Mouse (Mus musculus): ENCODE results near the gene Il17c. TPM values are rescaled to one million over a fixed set of nuclear protein-coding genes. Genes with fewer than 3 reads are reported as not detected.

Il17c gene
- total RNA-seq, 2 experiments from 2014 or later: not detected

- DNase-seq (ENCODE audit: low spot score in 2 of 2): no peak
Measured at GRCm38 (mm10) chr8:122459218-122459900, 37.5 kb downstream of the Il17c start.

- no peak for DNase-seq (ENCODE audit: low spot score in 2 of 2)
Measured at GRCm38 (mm10) chr8:122459990-122460389, 38.2 kb downstream of the Il17c start.

- DNase-seq (ENCODE audit: low spot score in 2 of 2): no peak
Measured at GRCm38 (mm10) chr8:122460524-122461472, 39.0 kb downstream of the Il17c start, which contains the start of gene Snai3. Gene Snai3, minus strand, starts transcription at chr8:122460733.

DNA sequence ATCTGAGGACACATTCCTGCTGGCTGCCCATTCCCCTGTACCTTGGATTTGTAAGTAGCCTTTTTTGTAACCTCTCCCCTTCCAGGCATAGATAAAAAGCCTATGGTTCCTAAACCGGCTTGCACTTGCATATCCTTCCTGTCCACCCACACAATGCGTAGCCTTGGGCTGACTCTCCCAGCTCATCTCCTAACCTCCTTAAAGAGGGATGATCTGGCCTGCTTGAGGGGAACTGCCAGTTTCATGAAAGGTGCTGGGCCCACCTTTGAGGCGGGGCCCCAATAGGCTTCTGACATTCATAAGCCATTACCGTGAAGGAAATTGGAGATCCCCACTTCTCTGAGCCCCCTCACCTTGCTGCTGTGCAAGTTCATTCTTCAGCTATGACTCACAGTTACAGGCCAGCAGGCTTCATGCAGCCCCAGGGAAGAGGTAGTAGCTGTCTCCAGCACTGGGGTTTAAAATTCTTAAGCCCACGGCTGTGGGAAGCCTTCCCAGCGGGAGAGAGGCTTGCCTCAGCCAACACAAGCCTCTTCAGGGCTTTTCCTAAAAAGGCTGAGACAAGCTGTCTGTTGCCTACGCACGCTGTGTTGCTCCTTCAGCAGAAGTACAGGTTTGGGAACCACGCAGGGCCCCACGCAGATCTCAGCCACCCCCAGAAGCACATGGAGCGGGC, 39.8 kb downstream of the Il17c start:
- DNase-seq (ENCODE audit: low spot score in 2 of 2): peak; percentile 52 to 75

DNA sequence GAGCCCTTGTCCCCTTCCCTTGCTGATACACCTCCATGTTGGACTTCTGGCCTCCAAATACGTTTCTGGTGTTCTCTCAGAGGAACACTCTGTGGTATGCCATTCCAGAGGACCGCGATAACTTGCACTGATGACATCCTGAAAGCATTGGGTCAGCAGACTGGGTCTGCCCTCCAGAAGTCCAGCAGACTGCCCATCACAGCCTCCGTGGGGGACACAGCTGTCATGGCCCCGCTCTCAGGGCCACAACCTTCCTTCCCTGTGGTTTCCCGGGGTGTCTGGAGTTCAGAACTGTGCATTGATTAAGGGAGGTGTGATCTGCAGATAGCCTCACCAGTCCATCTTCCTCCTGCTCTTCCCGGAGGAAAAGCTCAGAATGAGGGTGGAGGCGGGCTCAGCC, 40.7 kb downstream of the Il17c start:
- no peak for DNase-seq (ENCODE audit: low spot score in 2 of 2)

- DNase-seq (ENCODE audit: low spot score in 2 of 2): no peak
Measured at GRCm38 (mm10) chr8:122463651-122464640, 42.1 kb downstream of the Il17c start.

GRCm38 (mm10) chr8:122464985-122465384, 43.2 kb downstream of the Il17c start:
- no peak for DNase-seq (ENCODE audit: low spot score in 2 of 2)

GRCm38 (mm10) chr8:122467816-122468215, 46.0 kb downstream of the Il17c start:
- DNase-seq (ENCODE audit: low spot score in 2 of 2): no peak

GRCm38 (mm10) chr8:122469407-122469806, 47.6 kb downstream of the Il17c start:
- DNase-seq (ENCODE audit: low spot score in 2 of 2): no peak

DNA sequence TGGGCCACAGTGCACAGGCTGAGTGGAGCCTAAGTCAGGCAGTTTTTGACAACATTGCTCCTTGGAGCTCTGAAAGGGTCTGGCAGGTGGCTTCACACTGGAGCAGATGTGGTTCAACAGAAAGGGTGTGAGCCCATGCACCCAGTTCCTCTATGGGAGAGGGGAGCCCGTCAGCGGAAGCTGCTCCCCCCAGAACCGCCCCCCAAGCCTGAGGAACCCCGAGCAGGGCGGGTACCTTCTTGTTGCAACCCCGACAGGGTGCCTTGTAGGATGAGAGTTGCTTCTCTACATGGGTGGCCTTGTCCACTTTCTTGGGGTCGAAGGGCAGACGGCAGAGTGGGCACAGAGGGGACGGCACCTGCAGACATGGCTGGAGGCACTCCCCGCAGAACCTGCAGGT, 48.1 kb downstream of the Il17c start:
- no peak for DNase-seq (ENCODE audit: low spot score in 2 of 2)

GRCm38 (mm10) chr8:122470691-122471090, 48.9 kb downstream of the Il17c start:
- DNase-seq (ENCODE audit: low spot score in 2 of 2): no peak

Small RNAs within 50 kb of the gene (microRNA-seq; reads per million reads assigned to microRNA genes)
- 0 reads per million in 2 experiments for gene Gm24366

Other genes starting within 250 kb of the Il17c start
- 10 to 100 TPM; 43.7 to 52.2 TPM for gene Zfpm1, start 139.9 kb upstream of the Il17c start, total RNA-seq (2021)
- 1 to 10 TPM in 1 of 2 experiments, under 1 TPM in 1; 0.41 to 1.3 TPM for gene Trhr2, start 61.3 kb upstream of the Il17c start, total RNA-seq (2021)
- gene Zc3h18, start 45.4 kb upstream of the Il17c start, total RNA-seq (2021): 10 to 100 TPM; 38.8 to 39.5 TPM
- 10 to 100 TPM; 10.8 to 11.3 TPM for gene Cyba, start 10.9 kb downstream of the Il17c start, total RNA-seq (2021)
- 10 to 100 TPM; 18.5 to 22.1 TPM for gene Mvd, start 21.4 kb downstream of the Il17c start, total RNA-seq (2021)
- gene Snai3, start 38.7 kb downstream of the Il17c start, total RNA-seq (2021): not detected
- 10 to 100 TPM; 40.3 to 45.5 TPM for gene Rnf166, start 54.0 kb downstream of the Il17c start, total RNA-seq (2021)
- 10 to 100 TPM; 21.1 to 22.3 TPM for gene Ctu2, start 54.1 kb downstream of the Il17c start, total RNA-seq (2021)
- 1 to 10 TPM; 3.2 to 3.5 TPM for gene Piezo1, start 129.3 kb downstream of the Il17c start, total RNA-seq (2021)
- gene Cdt1, start 146.0 kb downstream of the Il17c start, total RNA-seq (2021): 1 to 10 TPM; 1.2 to 1.8 TPM
- 10 to 100 TPM; 58.1 to 61.6 TPM for gene Aprt, start 154.9 kb downstream of the Il17c start, total RNA-seq (2021)
- 10 to 100 TPM; 10.2 to 10.9 TPM for gene Galns, start 189.4 kb downstream of the Il17c start, total RNA-seq (2021)
- gene Trappc2l, start 189.6 kb downstream of the Il17c start, total RNA-seq (2021): 10 to 100 TPM; 82.1 to 82.7 TPM
- gene Pabpn1l, start 200.7 kb downstream of the Il17c start, total RNA-seq (2021): not detected

Measured in layer of hippocampus, adult 18-20 months (tissue).